Mouse (Mus musculus) stomach, postnatal 0 days (tissue): ENCODE measurements around the gene Zbtb32.

ENCODE experiments used
- CTCF ChIP-seq: IDR thresholded peaks from 2 replicates; pipeline ENCODE4 v1.5.1; 2016; ENCODE audit warnings: antibody characterized with exemption, low read depth, mild to moderate bottlenecking, moderate library complexity
- EP300 ChIP-seq: optimal IDR thresholded peaks from 2 replicates; pipeline ENCODE3; 2016; ENCODE audit warnings: antibody characterized with exemption

DNA sequence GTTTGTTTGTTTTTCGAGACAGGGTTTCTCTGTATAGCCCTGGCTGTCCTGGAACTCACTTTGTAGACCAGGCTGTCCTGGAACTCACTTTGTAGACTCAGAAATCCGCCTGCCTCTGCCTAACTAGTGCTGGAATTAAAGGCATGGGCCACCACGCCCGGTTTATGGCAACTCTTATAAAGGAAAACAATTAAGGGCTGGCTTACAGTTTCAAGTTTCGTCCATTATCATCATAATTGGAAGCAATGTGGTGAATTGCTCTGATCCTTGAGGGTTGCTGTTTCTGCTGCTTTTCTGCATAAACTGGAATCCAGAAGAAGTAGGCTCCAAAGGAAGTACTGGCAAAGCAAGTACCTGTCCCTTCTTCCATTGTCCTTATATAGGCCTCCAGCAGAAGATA, 27.9 kb upstream of the Zbtb32 start:
- no peak for TF ChIP-seq CTCF
- no peak for TF ChIP-seq EP300
